Mouse (Mus musculus) cerebellum, adult 2 months (tissue): ENCODE measurements around the gene Baiap2l1.

Experiments
- CTCF ChIP-seq: fragments of 200-500 bp; IDR thresholded peaks from 2 replicates; pipeline ENCODE4 v1.5.1; 2011; ENCODE audit warnings: low read depth, mild to moderate bottlenecking, control low read depth, low read length, moderate library complexity, borderline replicate concordance; ENCODE audit not compliant: insufficient read depth
- POLR2A ChIP-seq: fragments of 200-500 bp; IDR thresholded peaks from 2 replicates; pipeline ENCODE4 v1.6.1; 2011; ENCODE audit warnings: low read length, control low read depth, borderline replicate concordance; ENCODE audit not compliant: insufficient read depth

- TF ChIP-seq CTCF (no peak), POLR2A (no peak)
Measured at GRCm38 (mm10) chr5:144303071-144303470, 54.8 kb downstream of the Baiap2l1 start.
